Mouse (Mus musculus): ENCODE data around the gene Elavl1. TPM values are rescaled to one million over a fixed set of nuclear protein-coding genes. Genes with fewer than 3 reads are reported as not detected.

The Elavl1 gene
- polyA plus RNA-seq (2014; fragmentation: Illumina TruSeq; extraction: RNeasy Lipid Tissue Mini Kit (QIAGEN cat#74804); ENCODE audit: low read depth, low replicate concordance), result 34.5 TPM

DNA sequence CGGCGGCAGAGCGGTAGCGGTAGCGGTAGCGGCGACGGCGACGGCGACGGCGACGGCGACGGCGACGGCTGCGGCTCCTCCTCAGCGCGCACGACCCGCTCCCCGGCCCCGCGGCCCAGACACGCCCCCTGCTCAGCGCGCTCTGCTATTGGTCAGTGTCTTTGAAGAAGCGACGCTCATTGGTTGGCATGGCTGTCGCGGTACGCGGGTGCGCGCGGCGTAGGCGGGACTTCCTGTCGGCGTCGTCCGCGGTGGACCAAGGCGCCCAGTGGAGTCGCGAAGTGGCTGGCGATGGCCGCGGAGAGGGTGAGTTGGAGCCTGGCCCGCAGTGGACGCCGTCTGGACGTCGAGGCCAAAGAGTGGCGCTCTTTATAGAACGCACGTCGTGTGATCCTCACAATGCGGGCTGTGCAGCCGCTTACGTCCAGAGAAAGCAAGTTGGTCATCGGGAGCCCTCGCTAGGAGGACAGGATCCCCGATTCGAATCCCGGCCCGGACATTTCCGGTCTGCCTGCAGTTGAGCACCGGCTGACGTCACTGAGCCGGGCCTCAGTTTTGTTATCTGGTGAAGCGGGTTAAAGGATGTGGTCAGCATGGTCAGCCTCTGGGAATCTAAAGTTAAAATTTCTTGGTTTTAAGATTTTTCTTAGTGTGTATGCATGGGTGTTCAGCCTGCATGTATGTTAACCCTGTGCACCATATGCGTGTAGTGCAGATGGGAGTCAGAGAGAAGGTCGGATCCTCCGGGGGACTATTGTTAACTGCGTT is at the start of gene Elavl1, which contains the start of gene Ccl25:
Elavl1 (minus strand) TSS at position 431 of the 768 bp plus-strand sequence.
Ccl25 (plus strand) TSS at position 228 of the 768 bp plus-strand sequence.

DNA sequence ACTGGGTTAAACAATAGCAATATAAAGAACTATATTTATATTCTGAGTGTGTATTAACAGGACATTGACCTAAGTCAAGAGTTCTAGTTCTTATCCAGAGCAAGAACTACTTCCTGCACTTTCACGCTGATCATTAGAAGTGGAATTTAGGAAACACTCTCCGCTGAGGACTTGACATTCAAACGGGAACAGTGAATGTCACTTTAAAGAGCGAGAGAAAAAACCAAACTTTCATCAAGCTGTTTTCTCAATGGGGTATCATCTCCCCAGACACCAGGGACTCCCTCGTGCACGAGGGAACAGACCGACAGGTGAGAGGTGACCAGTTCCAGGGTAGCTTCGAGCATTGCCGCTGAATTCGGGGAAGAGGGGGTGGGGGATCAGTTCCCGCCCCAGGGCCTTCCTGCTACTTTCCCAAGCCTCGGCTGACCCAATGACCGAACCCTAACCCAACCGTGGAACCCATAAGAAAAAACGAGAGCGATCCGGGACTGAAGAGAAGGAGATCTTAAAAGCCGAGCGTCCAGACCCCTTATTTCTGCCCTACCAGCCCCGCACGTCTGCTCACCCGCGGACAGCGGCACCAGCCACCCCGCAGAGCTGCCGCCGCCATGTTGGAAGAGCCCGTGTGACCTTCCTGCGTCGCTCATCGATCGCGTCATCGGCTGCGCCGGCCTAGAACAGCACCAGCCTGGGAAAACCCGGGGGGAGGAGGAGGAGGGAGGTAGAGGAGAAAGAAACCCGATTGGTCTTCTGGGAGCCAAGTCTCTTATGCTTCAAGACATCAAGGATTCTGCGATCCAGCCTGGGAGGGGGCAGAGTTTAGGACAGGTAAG is 49.7 kb downstream of the Elavl1 start, which contains the start of gene Timm44:
Timm44 (minus strand) TSS at position 639 of the 836 bp plus-strand sequence.

GRCm38 (mm10) chr8:4259125-4259804 is 65.9 kb downstream of the Elavl1 start, which contains the start of gene Ctxn1:
Gene Ctxn1 (minus strand): TSS chr8:4259274.

GRCm38 (mm10) chr8:4252934-4253841 is 72.0 kb downstream of the Elavl1 start, which contains the start of gene Snapc2:
Gene Snapc2 (plus strand): TSS chr8:4253080.

DNA sequence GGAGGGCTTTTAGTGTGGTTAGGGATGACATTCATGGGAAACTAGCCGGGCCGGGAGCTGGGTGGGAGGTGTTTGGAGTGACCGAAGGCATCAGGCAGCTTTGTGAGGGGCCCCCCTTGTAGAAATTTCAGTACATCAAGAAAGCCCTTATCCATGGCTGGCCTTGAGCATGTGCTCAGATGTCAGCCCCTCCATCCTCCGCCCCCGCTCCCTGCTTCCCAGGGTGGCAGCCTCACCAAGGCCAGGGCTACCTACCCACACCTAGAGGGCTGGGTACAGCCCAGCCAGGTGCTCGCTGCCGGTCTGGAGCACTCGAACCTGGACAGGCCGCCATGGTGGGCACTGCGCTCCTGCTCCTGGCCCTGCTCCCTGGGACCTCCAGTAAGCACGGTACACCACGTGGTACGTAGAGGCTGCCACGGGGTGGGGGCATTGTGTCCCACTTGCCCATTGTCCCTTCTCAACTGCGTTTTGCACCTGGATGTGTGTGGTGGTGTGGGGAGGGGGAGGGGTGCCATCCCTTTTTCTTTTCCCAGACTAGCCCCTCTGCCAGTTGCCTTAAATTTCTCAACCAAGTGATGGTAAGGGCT is 77.2 kb downstream of the Elavl1 start, which contains the start of gene Tgfbr3l:
Tgfbr3l (plus strand) TSS at position 264 of the 590 bp plus-strand sequence.

GRCm38 (mm10) chr8:4238434-4239192 is 86.6 kb downstream of the Elavl1 start, which contains the start of the genes Map2k7 and Gm49320:
Gene Map2k7 (plus strand): TSS chr8:4238740.
Gene Gm49320 (plus strand): TSS chr8:4238865.

Other genes starting within 250 kb of the Elavl1 start
- gene Cd209f, start 219.6 kb downstream of the Elavl1 start, polyA plus RNA-seq (2014; fragmentation: Illumina TruSeq; extraction: RNeasy Lipid Tissue Mini Kit (QIAGEN cat#74804); ENCODE audit: low read depth, low replicate concordance), result 2.3 TPM
- 0.42 TPM for gene Cd209g, start 191.3 kb downstream of the Elavl1 start, polyA plus RNA-seq (2014; fragmentation: Illumina TruSeq; extraction: RNeasy Lipid Tissue Mini Kit (QIAGEN cat#74804); ENCODE audit: low read depth, low replicate concordance)
- gene Evi5l, start 158.8 kb downstream of the Elavl1 start, polyA plus RNA-seq (2014; fragmentation: Illumina TruSeq; extraction: RNeasy Lipid Tissue Mini Kit (QIAGEN cat#74804); ENCODE audit: low read depth, low replicate concordance), result 14.8 TPM
- not detected for gene Prr36, start 108.0 kb downstream of the Elavl1 start, polyA plus RNA-seq (2014; fragmentation: Illumina TruSeq; extraction: RNeasy Lipid Tissue Mini Kit (QIAGEN cat#74804); ENCODE audit: low read depth, low replicate concordance)
- gene Lrrc8e, start 98.6 kb downstream of the Elavl1 start, polyA plus RNA-seq (2014; fragmentation: Illumina TruSeq; extraction: RNeasy Lipid Tissue Mini Kit (QIAGEN cat#74804); ENCODE audit: low read depth, low replicate concordance), result not detected
- 50.7 TPM for gene Map2k7, start 86.7 kb downstream of the Elavl1 start, polyA plus RNA-seq (2014; fragmentation: Illumina TruSeq; extraction: RNeasy Lipid Tissue Mini Kit (QIAGEN cat#74804); ENCODE audit: low read depth, low replicate concordance)
- gene Gm49320, start 86.5 kb downstream of the Elavl1 start, polyA plus RNA-seq (2014; fragmentation: Illumina TruSeq; extraction: RNeasy Lipid Tissue Mini Kit (QIAGEN cat#74804); ENCODE audit: low read depth, low replicate concordance), result not detected
- gene Tgfbr3l, start 77.2 kb downstream of the Elavl1 start, polyA plus RNA-seq (2014; fragmentation: Illumina TruSeq; extraction: RNeasy Lipid Tissue Mini Kit (QIAGEN cat#74804); ENCODE audit: low read depth, low replicate concordance), result 5.3 TPM
- gene Snapc2, start 72.3 kb downstream of the Elavl1 start, polyA plus RNA-seq (2014; fragmentation: Illumina TruSeq; extraction: RNeasy Lipid Tissue Mini Kit (QIAGEN cat#74804); ENCODE audit: low read depth, low replicate concordance), result 22.5 TPM
- 1.2 TPM for gene Ctxn1, start 66.1 kb downstream of the Elavl1 start, polyA plus RNA-seq (2014; fragmentation: Illumina TruSeq; extraction: RNeasy Lipid Tissue Mini Kit (QIAGEN cat#74804); ENCODE audit: low read depth, low replicate concordance)
- 116 TPM for gene Timm44, start 49.5 kb downstream of the Elavl1 start, polyA plus RNA-seq (2014; fragmentation: Illumina TruSeq; extraction: RNeasy Lipid Tissue Mini Kit (QIAGEN cat#74804); ENCODE audit: low read depth, low replicate concordance)
- gene Ccl25, start 203 bp downstream of the Elavl1 start, polyA plus RNA-seq (2014; fragmentation: Illumina TruSeq; extraction: RNeasy Lipid Tissue Mini Kit (QIAGEN cat#74804); ENCODE audit: low read depth, low replicate concordance), result 2.2 TPM
- 44.7 TPM for gene Cers4, start 167.6 kb upstream of the Elavl1 start, polyA plus RNA-seq (2014; fragmentation: Illumina TruSeq; extraction: RNeasy Lipid Tissue Mini Kit (QIAGEN cat#74804); ENCODE audit: low read depth, low replicate concordance)

Data from heart, adult 10 weeks (tissue).